Mouse (Mus musculus) spleen, adult 18-20 months (tissue): ENCODE data around the gene Hspb11.

Source experiments
- DNase-seq, 2 experiments: peaks; one replicate each; pipeline ENCODE4 v3.0.0; 2022; ENCODE audit warnings: mixed read lengths in 2 of 2

Hspb11 gene

GRCm38 (mm10) chr4:107318646-107319045, 65.3 kb downstream of the Hspb11 start:
- no peak for DNase-seq

GRCm38 (mm10) chr4:107321041-107321440, 67.6 kb downstream of the Hspb11 start:
- DNase-seq: peak; percentile 37 to 47

DNA sequence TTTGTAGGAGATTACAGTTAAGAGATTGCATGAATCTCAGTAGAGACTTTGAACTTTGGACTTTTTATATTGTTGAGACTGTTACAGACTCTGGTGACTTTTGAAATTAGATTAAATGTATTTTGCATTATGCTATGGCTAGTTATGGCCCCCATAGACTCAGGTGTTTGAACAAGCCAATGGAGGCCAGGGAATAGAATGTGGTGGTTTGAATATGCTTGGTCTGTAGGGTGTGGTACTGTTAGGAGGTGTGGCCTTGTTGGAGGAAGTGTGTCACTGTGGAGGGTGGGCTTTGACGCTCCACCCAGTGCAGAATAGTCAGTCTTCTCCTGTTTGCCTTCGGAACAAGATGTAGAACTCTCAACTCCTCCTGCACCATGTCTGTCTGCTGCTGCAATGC, 69.7 kb downstream of the Hspb11 start:
- no peak for DNase-seq

GRCm38 (mm10) chr4:107328530-107328929, 75.1 kb downstream of the Hspb11 start:
- DNase-seq: no peak
